In genomic region chr10:60125529-60126327, GRCm38 (mm10) we compare ENCODE assay signal across 8 mouse cellular contexts. TPM values are rescaled to one million over a fixed set of nuclear protein-coding genes. Genes with fewer than 3 reads are reported as not detected.
A peak's percentile ranks its signal among the peaks of the same experiment; 100 is the strongest.
DNase-seq lines count a peak whose midpoint lies in the region; ATAC-seq lines count a peak whose summit lies in the region.

No protein-coding gene starts in this region.

- 20% methylated on average over 22 of the region's 22 CpGs for WGBS in forebrain, embryonic 11.5 days
- 22% methylated on average over 21 of the region's 22 CpGs for WGBS in forebrain, embryonic 16.5 days
- WGBS in liver, embryonic 15.5 days (ENCODE audit: insufficient replicate concordance), result 27% methylated on average over 22 of the region's 22 CpGs

- no peak overlapping the region for H3K9ac ChIP-seq in forebrain, embryonic 11.5 days (ENCODE audit: low read length)
- no peak overlapping the region for H3K9ac ChIP-seq in forebrain, embryonic 16.5 days (replicated peaks; ENCODE audit: low read depth, low read length)
- H3K9ac ChIP-seq in liver, embryonic 15.5 days, result no peak overlapping the region

- no peak overlapping the region for H3K4me3 ChIP-seq in forebrain, embryonic 11.5 days (ENCODE audit: low read depth, low read length)
- no peak overlapping the region for H3K4me3 ChIP-seq in forebrain, embryonic 16.5 days (replicated peaks; ENCODE audit: low read length)
- 0 out of 2 replicates have a peak overlapping the region, but pooled peaks have one; percentile 5 for H3K4me3 ChIP-seq in liver, embryonic 15.5 days (replicated peaks)

- DNase-seq in forebrain, embryonic 11.5 days (ENCODE audit: low spot score), result no peak
- peak; percentile 34 for DNase-seq in thymus, postnatal 0 days (ENCODE audit: low spot score)
- no peak for DNase-seq in thymus, postnatal 10 days (ENCODE audit: low spot score in 2 of 2)
- peak; percentile 51 for DNase-seq in thymus, postnatal 4 days
- no peak for DNase-seq in kidney, postnatal 36 days
- DNase-seq in layer of hippocampus, postnatal 14 days (ENCODE audit: low spot score in 2 of 2), result no peak

- no peaks in the 10 kb centered on the region for H3K9me3 ChIP-seq in forebrain, embryonic 11.5 days (ENCODE audit: control insufficient read depth, low read length)
- H3K9me3 ChIP-seq in forebrain, embryonic 16.5 days (ENCODE audit: control insufficient read depth, low read length), result no peaks in the 10 kb centered on the region
- no peaks in the 10 kb centered on the region for H3K9me3 ChIP-seq in liver, embryonic 15.5 days (replicated peaks)

- no peaks in the 10 kb centered on the region for H3K36me3 ChIP-seq in forebrain, embryonic 11.5 days (ENCODE audit: control insufficient read depth, insufficient read depth, low read length)
- no peaks in the 10 kb centered on the region; the same call in 1 of the 2 replicates for H3K36me3 ChIP-seq in forebrain, embryonic 16.5 days (ENCODE audit: control insufficient read depth, insufficient read depth)
- no peaks in the 10 kb centered on the region for H3K36me3 ChIP-seq in liver, embryonic 15.5 days (replicated peaks)

- H3K27me3 ChIP-seq in forebrain, embryonic 11.5 days (ENCODE audit: control insufficient read depth, insufficient read depth, low read length), result no peaks in the 10 kb centered on the region
- no peaks in the 10 kb centered on the region for H3K27me3 ChIP-seq in forebrain, embryonic 16.5 days (replicated peaks; ENCODE audit: control insufficient read depth, insufficient read depth, low read length)
- peaks cover 5% of the 10 kb centered on the region; the same call in 1 of the 2 replicates for H3K27me3 ChIP-seq in liver, embryonic 15.5 days

- H3K4me1 ChIP-seq in forebrain, embryonic 11.5 days (replicated peaks; ENCODE audit: control insufficient read depth, insufficient read depth, low read length), result no peaks in the 10 kb centered on the region; the same call in 1 of the 2 replicates
- H3K4me1 ChIP-seq in forebrain, embryonic 16.5 days (replicated peaks; ENCODE audit: control insufficient read depth, insufficient read depth, low read length), result no peaks in the 10 kb centered on the region
- peaks cover 7% of the 10 kb centered on the region; the same call in 1 of the 2 replicates for H3K4me1 ChIP-seq in liver, embryonic 15.5 days (replicated peaks)

- ATAC-seq in forebrain, embryonic 11.5 days (replicated peaks; ENCODE audit: low FRiP score), result 0 out of 2 replicates have a peak, but pooled peaks have one; percentile 21
- no peak for ATAC-seq in forebrain, embryonic 16.5 days
- ATAC-seq in liver, embryonic 15.5 days (ENCODE audit: insufficient read depth), result no peak

- H3K27ac ChIP-seq in forebrain, embryonic 11.5 days (ENCODE audit: low read depth, low read length), result no peak overlapping the region
- H3K27ac ChIP-seq in forebrain, embryonic 16.5 days (ENCODE audit: low read length), result no peak overlapping the region
- H3K27ac ChIP-seq in liver, embryonic 15.5 days (replicated peaks), result no peak overlapping the region

- no peak overlapping the region for H3K4me2 ChIP-seq in forebrain, embryonic 11.5 days (ENCODE audit: low read depth, low read length, severe bottlenecking)
- no peak overlapping the region for H3K4me2 ChIP-seq in forebrain, embryonic 16.5 days (ENCODE audit: low read length)
- H3K4me2 ChIP-seq in liver, embryonic 15.5 days, result peak overlapping the region; percentile 52

RNA-seq across cellular contexts. Expression of gene Spock2, which starts 19.7 kb away (rescaled TPM):
- polyA plus RNA-seq in forebrain, embryonic 11.5 days (2014; fragmentation: Nextera tagmentation; extraction: Ambion mirVana), result 5.5 and 5.7 TPM in 2 replicates
- polyA plus RNA-seq in forebrain, embryonic 16.5 days (2015; fragmentation: Nextera tagmentation; extraction: Ambion mirVana), result 52.6 and 68.6 TPM in 2 replicates
- 7.6 and 7.9 TPM in 2 replicates for polyA plus RNA-seq in thymus, postnatal 0 days (2015; fragmentation: Nextera tagmentation; extraction: Ambion mirVana)
- 0.09 and 0.10 TPM in 2 replicates for polyA plus RNA-seq in liver, embryonic 15.5 days (2015; fragmentation: Nextera tagmentation; extraction: Ambion mirVana)
- total RNA-seq in layer of hippocampus, postnatal 14 days (2021), result 100 to 1,000 TPM; 497 to 522 TPM

Comparison
In these comparisons a context has a peak if more than half of its experiments do, and no peak if none do; other contexts are left out.
1. DNase-seq: peak in thymus, postnatal 0 days (single experiment) and thymus, postnatal 4 days (single experiment); none in forebrain, embryonic 11.5 days (single experiment), thymus, postnatal 10 days (0 of 2), kidney, postnatal 36 days (0 of 2) and layer of hippocampus, postnatal 14 days (0 of 2).